Mouse (Mus musculus) urinary bladder, adult 18-20 months (tissue): ENCODE measurements around the gene Cd300lf.
A peak's percentile ranks its signal among the peaks of the same experiment; 100 is the strongest.

Experiments
- DNase-seq, 2 experiments: peaks; one replicate each; pipeline ENCODE4 v3.0.0; 2022; ENCODE audit warnings: low spot score in 2 of 2, mixed read lengths in 2 of 2

The Cd300lf gene

DNA sequence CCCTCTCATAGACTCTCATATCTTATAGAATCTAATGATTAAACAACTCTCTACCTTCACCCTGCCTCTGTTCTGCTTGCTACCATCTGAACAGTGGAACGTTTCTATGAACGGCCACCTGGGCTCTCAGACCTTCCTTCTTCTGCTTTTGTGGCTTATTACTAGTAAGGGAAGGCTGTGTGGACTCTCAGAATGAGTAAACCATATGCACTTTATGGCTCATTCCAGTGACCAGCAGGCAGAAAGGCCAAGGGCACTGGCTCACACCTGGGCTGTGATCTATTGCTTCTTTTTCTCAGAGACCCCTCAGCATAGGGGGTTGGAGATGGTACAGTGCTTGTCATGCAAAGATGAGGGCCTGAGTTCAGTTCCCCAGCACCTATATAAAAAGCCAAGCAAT lies 27.2 kb downstream of the Cd300lf start:
- DNase-seq: no peak

DNA sequence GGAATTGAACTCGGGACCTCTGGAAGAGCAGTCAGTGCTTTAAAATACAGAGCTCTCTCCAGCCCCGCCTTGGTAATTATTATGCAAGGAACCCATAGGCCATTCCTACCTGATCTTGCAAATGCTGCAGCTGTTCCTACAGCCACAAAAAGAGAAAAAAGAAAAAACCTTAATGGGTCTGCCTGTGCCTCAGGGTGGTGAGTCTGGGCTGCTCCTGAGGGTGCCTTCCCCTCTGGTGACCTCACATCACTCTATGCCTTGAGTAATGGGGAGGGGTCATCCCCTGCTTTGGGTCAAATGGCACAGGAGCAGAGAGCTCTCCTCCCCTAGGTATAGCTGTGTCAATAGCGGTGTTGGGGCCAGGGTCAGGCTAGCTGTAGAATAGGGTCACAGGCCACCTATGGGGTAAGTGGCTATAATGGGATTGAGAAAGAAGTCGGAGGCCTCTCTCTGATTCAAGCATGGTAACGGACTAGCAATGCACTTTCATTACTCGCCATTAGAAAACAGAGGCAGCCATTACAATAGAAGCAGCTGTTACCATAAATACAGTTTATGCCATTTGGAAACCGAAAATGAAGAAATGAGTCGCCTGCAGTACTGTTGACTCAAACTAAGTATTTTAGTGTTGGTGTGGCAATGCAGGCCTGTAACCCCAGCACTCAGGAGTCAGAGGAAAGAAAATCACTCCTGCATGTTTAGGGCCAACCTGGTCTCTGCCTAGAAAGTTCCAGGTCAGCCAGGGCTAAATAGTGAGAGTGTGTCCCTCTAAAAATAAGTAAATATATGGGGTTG lies 28.8 kb downstream of the Cd300lf start:
- DNase-seq: no peak

GRCm38 (mm10) chr11:115103470-115104413 lies 30.1 kb downstream of the Cd300lf start:
- DNase-seq: no peak

DNA sequence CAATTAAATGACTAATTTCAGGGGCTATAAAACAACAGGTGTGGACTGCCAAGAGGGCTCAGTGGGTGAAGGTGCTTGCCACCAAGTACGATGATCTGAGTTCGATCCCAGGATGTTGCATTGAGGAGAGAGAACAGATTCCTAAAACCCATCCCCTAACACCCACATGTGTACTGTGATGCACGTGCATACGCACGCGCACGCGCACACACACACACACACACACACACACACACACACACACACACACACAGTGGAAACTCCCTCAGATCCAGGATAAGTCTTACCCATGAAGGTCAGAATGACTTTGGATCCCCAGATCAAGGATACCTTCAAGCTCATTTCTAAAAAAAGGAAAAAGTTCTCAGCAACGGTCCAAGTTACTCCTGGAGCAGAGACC lies 31.7 kb downstream of the Cd300lf start:
- no peak for DNase-seq

- no peak for DNase-seq
Measured at GRCm38 (mm10) chr11:115101615-115102051, 32.2 kb downstream of the Cd300lf start.

DNA sequence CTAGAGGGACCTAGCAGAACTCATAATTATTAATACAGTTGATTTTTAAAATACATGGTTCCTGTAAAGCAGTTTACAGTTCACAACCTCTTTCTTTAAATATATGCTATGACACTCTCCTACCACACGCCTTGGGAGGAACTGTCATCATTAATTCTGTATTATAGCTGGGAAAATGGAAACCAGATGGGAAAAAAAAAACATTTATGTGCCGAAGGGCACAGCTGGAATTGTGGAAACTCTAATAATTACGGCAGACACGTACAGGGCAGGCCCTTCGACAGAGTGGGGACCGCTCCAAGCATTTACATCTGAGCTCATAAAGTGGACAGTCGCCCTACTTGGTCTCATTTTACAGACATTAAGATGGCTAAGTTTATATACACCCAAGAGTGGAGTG lies 33.1 kb downstream of the Cd300lf start:
- DNase-seq: no peak

GRCm38 (mm10) chr11:115100032-115100621 lies 33.7 kb downstream of the Cd300lf start:
- no peak for DNase-seq

DNA sequence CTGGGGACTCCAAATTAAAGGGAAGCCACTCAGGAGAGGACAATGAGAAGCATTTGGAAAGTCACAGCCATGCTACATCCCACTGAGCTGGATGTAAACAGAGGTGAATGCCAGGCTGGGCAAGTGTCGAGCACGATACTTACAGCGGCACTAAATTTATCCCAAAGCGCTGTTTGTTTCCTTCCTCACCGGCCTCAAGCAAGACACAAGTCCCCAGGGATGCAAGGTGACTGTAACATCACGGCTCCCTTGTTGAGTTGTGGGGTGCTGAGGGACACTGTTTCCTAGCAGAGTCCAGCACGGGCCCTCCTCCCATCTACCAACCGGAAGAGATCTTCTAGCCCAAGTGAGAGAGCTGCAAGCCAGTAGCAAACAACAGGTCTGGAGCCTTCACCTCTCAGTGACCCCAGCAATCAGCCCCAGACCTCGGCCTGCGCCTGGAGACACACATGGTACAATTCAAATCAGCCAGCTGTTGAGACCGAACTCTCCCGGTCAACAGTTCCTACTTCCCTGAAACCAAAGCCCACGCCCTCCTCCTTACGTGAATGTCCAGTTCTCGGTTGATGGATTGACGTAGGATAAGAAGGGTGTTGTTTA lies 34.5 kb downstream of the Cd300lf start:
- DNase-seq: no peak

- no peak for DNase-seq
Measured at GRCm38 (mm10) chr11:115098203-115098932, 35.4 kb downstream of the Cd300lf start.

GRCm38 (mm10) chr11:115092140-115092539 lies 41.7 kb downstream of the Cd300lf start:
- no peak for DNase-seq

DNA sequence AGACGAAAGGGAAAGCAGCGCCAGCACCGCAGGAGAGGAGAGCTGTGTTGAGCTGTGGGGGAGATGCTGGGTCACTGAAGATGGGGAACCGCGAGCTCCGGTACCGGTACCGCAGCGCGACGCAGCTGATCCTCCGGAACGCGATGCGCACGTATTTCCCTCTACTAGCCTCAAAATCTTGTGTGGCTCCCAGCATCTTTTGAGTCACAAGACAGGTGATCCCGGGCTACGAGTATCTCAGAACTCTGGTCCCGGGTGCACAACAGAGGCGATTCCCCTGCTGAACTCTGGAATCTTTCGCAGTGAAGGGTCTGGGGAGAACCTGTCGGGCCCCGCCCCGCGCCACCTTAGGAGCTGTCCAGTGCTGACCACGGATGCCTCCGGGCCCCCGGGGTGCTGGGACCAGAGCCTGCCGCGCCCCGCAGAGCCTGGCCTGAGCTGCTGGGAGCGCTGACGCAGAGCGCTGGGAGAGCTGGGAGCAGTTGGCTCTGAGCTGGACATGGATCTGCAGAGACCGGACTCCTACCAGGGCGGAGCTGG lies 42.4 kb downstream of the Cd300lf start, which contains the start of gene Rab37:
TSS of gene Rab37 (plus strand) at position 70 of the 540 bp plus-strand sequence.
- no peak for DNase-seq

- DNase-seq: no peak
Measured at GRCm38 (mm10) chr11:115089853-115090252, 43.9 kb downstream of the Cd300lf start.

- no peak for DNase-seq
Measured at GRCm38 (mm10) chr11:115086213-115086612, 47.6 kb downstream of the Cd300lf start.

GRCm38 (mm10) chr11:115085064-115085463 lies 48.7 kb downstream of the Cd300lf start:
- no peak for DNase-seq

DNA sequence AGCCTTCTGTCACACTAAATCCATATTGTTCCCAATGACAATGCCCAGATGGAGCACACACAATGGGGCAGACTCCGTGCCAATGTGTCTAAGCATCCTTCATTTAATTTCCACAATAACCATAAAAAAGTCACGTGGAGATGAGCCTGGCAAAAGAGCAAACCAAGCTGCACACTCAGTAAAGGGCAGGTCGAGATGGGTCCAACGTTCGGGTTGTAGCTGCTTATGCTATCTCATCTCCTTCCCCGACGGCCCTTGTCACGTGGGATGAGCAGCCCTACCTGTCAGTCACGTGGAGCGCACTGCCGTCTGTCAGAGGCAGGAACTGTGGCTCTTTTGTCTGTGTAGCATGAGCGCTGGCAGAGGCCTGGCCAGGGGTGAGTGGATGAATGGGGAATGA lies 49.2 kb downstream of the Cd300lf start:
- no peak for DNase-seq

- DNase-seq: peak; percentile 25 to 36
Measured at GRCm38 (mm10) chr11:115083376-115084139, 50.2 kb downstream of the Cd300lf start.

DNA sequence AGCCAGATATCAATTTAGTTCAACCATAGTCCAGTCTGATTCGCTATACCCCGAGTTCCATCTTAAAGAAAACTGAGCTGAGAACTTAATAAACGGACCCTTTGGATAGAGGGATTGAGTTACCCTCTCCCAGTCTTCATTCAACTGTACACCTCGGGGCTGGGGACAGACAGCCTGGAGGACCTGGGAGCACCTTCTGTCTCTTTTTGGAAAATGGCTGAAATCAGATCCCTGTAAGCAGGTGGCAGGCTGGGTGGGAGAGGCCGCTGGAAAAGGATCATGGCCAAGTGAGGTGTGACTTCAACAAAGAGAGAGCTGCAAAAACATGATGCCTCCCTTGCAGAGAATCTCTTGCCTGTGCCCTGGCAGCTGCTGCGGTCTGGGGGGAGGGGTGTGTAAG lies 51.6 kb downstream of the Cd300lf start:
- DNase-seq: no peak

- no peak for DNase-seq
Measured at GRCm38 (mm10) chr11:115081373-115081772, 52.4 kb downstream of the Cd300lf start.

DNA sequence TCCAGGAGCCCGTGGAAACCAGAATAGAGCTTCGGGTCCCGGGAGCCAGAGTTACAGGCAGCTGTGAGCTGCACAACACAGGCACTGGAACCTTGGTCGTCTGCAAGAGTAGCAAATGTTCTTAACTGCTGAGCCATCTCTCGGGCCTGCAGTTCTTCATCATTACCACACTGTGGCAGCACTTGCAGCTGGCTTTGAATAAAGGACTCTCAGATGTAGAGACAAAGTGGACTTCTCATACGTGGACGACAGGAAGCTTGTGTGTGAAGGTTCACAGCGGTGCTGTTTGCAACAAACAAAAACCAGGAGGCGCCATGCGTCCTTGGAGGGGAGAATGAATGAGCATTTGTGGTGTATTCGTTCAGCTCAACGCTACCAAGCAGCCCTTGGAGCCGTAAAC lies 52.9 kb downstream of the Cd300lf start:
- peak; percentile 5 to 37 for DNase-seq

GRCm38 (mm10) chr11:115078680-115079079 lies 55.1 kb downstream of the Cd300lf start:
- no peak for DNase-seq
